Mouse (Mus musculus): ENCODE data around the gene Acsl3.

The Acsl3 gene

DNA sequence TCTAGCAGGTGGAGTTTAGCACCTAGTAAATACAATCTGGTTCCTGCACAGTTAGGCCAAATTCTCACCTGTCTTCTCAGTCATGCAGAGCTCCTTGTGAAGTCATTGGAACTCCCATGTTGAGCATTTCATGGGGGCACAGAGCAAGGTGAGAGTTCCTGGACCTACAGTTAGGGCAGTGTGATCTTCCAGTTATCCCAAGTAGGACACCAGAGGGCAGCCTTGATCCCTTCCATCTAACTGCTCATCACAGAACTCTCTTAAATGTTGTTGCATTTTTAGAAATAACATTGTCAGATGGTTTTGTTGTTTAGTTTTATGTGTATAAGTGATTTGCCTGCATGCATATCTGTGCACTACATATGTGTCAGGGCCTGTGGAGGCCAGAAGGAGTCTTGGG, 29.2 kb downstream of the Acsl3 start:
- peak; percentile 40 for DNase-seq (ENCODE audit: low spot score)

DNA sequence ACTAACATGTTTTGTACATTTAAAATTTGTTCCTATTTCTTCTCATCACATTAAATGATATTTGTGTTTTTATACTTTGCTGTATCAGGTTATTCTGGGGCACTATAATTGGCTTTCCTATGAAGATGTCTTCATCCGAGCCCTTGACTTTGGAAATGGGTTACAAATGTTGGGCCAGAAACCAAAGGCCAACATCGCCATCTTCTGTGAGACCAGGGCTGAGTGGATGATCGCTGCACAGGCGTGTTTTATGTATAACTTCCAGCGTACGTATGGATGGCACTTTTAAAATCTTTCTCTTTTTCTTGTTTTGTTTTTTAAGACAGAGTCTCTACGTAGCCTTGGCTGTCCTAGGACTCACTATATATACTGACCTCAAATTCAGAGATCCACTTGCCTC, 30.5 kb downstream of the Acsl3 start:
- no peak for DNase-seq (ENCODE audit: low spot score)

DNA sequence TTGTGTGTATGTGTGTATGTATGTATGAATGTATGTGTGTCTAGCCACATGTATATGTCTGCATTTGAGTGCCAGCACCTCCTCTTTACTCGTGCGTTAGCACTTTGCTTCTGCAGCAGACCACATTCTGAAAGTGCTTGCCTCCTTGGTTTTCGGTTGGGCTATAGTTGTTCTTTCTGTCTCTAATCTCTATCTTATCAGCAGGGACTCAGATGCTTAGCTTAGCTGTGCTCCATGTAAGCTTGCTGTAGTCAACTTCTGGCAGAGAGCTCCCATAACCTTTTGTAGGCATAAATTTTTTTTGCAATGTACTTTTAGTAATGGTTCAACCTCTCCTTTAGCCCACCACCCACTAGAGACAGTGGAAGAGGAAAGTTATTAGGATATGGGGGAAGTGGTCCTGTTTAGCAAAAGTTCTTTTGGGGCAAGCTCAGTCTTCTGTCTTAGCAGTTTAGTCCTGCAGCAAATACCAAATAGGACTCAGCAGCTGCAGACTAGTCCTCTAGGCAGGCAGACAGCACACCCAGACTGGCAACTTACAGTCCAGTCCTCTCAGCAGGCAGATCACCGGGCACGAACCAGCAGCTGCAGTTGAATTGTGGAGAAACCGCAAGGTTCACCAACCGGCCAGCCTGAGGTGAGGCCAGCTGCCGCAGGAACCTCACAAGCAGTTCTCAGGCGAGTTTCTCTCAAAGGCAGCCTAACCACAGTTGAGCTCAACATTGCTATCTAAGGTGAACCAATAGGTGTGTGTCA, 37.1 kb downstream of the Acsl3 start:
- no peak for DNase-seq (ENCODE audit: low spot score)

DNA sequence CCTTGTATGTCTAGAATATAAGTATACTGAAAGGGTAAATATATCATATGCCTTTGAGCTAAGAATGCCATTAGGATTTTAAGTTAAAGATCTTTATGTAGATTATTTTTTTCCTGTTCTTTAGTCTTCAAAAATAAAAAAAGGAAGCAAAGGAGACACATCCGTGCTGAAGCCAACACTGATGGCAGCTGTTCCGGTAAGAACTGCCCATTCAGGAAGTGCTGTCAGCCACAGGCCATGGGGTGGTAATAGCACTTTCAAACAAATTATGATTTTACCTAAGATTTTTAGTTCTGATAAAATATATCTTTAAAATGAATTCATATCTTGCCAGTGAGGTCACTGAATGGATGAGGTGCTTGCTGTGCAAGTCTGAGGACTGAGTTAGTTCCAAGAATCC, 38.7 kb downstream of the Acsl3 start:
- no peak for DNase-seq (ENCODE audit: low spot score)

DNA sequence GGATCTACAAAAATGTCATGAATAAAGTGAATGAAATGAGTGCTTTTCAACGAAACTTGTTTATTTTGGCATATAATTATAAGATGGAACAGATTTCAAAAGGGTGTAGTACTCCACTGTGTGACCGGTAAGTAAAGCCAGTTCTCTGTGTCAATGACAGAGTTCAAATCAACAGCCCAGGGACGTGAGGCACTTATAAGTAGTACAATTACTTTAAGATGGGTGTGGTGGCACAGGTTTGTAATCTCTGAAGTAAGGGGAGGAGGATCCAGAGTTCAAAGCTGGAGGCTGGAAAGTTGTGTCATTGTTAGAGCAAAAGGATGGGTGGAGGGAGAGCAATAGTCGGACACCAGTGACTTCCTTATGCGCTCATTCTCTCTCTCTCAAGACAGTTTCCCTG, 39.3 kb downstream of the Acsl3 start:
- no peak for DNase-seq (ENCODE audit: low spot score)

DNA sequence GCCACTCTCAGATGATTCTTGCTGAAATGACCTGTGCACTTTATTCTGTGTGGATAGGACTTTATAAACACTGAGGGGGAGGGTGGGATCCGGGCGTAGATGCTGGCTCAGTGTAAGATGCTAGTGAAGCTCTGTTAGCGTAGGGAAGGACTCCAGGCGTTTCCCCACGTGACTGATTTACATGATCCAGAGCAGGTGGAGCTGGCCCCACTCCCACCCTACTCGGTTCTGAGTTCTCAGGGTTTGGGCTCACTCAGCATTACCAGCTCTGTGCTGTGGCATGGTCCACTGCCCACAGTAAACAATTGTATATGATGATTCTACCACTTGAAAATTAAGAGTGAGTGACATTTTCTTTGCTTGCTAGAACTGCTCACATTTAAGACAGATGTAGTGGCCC, 40.5 kb downstream of the Acsl3 start:
- no peak for DNase-seq (ENCODE audit: low spot score)

DNA sequence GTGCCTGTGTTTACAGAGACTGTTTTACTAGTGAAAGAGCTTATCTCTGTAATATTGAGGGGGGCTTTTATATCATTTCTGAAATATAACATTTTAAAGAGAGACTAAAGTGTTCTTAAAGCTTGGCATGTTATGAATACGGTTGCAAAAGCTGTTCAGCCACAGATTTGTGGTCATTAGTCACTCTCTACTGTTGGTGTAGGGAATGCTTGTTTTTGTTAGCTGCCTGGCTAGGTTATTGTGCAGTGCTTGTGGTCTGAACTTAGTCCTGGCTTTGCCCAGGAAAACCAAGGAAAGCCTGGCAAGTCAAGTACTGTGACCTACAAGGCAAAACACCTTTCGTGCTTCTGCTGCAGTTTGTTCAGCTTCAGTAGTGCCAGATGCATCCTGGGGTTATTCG, 44.1 kb downstream of the Acsl3 start:
- no peak for DNase-seq (ENCODE audit: low spot score)

DNA sequence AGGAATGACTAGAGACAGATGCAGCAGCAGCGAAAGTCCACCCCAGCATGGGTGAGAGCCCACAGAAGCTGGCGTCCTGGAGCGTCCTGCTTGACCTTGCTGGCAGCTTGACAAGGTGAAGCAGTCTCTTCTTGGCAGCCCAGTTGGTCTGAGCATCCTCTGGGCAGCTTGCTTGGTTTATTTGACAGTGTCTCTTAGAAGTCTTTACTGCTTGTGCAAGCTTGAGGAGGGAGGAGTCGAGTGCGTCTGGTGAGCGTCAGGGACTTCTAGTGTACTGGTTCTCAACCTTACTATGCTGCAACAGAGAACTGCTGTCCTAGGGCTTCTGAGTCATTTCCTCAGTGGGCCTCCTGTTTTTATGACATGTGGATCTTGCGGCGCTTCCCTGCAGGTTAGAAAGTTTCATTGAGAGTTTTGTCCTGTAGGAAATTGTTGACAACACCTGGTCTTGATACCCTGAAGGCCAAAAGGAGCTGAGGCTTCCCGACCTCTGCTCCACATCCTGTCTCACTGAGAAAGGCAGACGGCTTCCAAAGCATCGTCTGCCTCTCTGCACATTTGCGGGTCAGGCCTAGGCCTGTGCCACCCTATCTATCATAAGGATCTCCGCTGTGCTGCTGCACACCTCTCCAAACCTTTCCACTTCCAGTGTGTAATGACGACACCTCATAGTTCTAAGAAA, 44.8 kb downstream of the Acsl3 start:
- peak; percentile 52 for DNase-seq (ENCODE audit: low spot score)

DNA sequence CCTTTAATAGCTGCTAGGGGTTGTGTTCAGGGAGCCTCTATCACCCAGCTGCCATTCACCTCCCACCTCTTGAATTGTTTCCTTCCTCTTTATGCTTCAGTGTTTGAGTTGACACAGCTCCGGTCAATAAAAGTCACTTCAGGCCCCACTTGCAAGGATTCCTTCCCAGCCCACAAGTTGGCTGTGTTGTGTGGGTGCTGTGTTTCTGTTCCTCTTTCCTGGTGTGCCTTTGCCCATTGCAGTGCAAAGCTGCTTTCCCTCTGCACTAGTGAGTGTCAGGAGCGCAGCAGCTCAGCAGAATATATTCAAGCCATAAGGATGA, 45.3 kb downstream of the Acsl3 start:
- no peak for DNase-seq (ENCODE audit: low spot score)

DNA sequence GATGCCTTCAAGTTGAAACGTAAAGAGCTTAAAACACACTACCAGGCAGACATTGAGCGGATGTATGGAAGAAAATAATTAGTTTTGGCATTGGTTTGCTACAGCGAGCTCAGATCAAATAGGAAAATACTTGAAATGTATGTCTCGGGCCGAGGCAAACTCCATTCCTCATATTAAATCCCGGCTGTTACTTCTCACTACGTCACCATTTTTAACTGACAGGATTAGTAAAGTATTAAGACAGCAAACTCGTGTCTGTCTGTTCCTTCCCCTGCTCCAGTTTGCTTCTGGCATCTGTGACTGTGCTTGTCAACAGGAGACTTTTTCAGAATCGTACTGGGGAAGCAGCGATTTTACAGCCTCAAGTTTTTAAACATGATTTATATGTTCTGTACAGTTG, 48.7 kb downstream of the Acsl3 start:
- no peak for DNase-seq (ENCODE audit: low spot score)

DNA sequence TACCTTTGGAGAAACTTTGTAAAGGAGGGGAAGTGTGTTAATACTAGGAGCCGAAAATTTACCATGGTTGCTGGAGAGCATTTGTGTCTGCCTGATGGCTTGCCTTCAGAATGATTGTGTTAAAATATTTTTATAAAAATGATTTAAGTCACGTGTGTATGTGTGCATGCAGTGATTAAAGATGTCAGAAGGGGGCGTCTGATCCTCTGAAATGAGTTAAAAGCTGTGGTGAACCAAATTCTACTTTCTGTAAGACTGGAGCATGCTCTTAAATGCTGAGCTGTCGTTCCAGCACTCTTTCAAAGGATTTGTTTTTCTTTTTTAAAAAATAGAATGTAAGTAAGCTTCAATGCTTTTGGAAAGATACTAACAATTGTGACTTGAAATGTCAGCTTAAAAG, 49.7 kb downstream of the Acsl3 start:
- peak; percentile 23 for DNase-seq (ENCODE audit: low spot score)

DNA sequence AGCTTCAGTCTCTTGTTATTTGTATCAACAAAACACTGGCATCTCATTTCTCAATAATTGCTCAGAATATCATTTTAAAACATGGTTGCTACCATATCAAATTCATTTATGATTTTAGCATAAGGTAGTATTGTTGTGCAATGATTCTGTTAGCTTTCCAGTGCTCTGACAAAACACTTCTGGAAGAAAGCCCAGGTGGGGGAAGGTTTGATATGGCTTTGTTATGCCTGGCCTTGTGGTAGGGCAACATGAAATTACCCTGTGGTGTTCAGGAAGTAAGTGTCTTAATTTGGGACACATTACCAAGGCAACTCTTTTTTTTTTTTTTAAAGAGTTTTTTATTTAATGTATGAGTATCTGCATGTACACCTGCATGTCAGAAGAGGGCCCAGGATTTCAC, 52.4 kb downstream of the Acsl3 start:
- DNase-seq (ENCODE audit: low spot score) = no peak

DNA sequence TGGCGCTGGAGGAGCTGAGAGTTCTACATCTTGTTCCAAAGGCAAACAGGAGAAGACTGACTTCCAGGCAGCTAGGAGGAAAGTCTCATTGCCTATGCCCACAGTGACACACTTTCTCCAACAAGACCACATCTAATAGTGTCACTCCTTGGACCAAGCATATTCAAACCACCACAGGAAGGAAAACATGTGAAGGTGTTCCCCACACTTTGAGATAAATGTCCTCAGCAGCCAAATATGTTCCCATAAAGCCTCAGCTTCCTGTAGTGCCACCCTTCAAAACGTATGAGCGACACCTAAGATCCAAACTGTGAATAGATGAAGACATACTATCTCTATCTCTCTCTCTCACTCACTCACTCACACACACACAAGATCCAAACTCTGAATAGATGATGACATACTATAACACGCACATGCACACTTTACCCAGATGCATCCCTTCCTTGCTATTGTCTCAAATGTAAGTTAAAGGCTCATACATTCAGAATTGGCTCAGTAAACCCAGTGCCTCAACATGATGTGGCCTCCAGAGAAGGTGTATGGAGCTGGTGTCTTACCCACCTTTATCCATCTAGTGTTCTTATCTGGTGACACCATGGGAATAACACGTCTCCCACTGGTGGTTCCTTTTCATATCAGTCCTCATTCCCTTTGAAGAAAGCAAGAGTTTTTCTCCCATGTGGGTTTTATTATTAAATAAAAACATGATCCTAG, 53.1 kb downstream of the Acsl3 start:
- DNase-seq (ENCODE audit: low spot score) = no peak

DNA sequence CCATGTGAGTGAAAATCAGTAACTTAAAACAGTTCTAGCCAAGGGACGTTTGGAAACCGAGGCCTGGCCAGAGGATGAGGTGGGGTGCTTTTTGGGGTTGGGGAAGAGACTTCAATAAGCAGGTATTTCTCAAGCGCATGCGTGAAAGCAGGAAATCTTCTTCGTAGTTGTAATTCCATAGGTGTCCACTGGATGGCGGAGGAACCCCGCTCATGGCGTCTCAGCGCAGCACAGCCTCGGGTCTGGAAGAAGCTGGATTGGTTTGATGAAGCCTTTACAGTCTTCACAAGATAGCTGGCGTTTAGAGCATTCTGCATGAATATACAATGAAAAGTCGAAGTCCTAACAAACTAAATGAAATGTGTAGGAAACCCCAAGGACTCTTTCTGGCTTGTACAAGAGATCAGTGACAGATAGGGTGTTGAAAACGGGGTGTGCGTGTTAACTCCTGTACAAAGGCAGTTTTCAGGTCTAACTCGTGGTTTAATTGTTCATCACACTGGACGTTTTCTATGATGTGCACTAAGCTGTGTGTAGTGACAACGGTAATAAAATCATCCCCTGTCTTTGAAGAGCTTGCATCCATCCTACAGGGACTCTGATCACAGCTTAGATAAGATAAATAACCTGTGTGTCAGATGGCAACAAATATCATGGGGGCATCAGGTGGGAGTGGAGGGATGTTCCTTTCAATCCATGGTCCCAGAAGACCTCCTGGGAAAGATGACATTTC, 67.0 kb downstream of the Acsl3 start:
- peak; percentile 83 for DNase-seq (ENCODE audit: low spot score)

DNA sequence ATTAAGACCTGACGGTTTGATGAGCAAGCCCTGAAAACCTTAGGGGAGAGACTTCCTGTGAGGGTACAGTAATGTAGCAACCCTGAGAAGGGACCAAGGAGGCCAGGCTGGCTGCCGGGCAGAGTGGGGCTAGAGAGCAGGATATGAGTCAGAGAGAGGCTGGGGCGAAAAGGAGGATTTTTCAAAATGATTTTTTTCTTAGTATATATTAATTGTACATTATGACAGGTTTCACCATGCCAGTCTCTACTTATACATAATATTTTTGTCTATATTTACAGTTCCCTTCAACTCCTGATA, 67.5 kb downstream of the Acsl3 start:
- DNase-seq (ENCODE audit: low spot score) = peak; percentile 26

DNA sequence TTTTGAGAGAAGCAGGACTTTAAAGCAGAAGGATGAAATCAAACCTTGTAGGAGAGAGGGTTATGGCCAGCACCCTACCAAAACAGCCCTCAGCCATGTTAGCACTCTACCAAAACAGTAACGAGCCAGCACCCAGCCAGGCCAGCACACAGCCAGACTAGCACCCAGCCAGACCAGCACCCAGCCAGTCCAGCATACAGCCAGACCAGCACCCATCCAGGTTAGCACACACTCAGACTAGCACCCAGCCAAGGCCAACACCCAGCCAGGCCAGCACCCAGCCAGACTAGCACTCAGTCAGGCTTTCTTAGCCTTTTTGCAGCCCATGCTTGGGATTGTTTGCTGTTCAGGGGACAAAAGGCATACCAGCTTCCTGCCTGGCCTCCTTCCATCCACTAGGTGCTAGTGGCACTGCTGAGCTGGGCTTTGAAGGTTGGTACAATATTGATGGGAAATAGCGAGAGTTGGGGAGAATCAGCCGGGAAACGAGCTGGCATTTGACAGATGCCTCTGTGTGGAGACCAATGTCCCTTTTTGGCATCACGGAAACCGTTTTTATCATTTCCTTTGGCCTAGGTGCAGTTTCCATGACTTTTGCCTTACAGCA, 68.1 kb downstream of the Acsl3 start:
- no peak for DNase-seq (ENCODE audit: low spot score)

DNA sequence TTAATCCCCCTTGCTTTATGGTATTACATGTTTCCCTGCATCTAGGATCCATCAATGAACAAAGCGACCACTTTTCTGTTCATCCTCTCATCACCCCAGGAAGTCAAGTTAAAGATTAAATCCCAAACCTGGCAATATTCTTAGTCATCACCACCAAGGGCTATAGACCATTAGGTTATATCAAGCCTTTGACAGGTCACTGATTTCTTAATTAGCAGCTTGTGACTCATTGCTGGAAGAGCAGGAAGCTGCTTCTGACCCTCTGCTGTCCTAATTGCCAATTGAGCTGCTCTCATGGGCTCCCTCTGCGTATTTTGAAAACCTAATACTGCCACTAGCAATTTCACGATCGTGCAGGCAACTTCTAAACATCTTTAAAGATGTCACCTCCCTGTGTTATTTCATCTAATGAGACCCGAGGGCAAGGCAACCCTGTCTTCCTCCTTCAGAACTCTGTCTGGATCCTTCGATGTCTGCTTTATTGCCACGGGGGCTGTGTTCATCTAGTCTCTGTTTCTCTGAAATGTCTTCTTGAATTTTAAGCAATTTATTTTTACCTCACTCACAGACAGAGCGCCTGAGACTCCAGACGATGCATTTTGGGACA, 72.6 kb downstream of the Acsl3 start:
- peak; percentile 16 for DNase-seq (ENCODE audit: low spot score)

DNA sequence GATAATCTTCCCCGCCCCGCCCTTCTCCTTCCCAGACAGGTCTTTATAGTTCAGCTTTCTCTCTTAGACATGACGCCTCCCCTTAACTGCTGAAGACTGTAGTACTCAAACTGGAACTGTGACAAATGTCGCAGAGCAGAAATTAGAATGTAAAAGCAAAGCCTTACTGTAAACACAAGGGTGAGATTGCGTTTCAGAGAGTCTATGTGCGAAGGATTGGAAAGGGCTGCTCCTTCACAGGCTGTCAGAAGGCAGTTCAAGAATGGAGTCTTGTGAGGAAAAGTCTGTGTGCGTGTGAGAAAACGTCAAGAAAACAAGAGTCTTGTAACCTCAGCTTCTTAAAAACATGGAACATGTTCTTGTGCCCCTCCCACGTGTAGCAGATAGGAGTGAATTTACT, 74.7 kb downstream of the Acsl3 start:
- no peak for DNase-seq (ENCODE audit: low spot score)

DNA sequence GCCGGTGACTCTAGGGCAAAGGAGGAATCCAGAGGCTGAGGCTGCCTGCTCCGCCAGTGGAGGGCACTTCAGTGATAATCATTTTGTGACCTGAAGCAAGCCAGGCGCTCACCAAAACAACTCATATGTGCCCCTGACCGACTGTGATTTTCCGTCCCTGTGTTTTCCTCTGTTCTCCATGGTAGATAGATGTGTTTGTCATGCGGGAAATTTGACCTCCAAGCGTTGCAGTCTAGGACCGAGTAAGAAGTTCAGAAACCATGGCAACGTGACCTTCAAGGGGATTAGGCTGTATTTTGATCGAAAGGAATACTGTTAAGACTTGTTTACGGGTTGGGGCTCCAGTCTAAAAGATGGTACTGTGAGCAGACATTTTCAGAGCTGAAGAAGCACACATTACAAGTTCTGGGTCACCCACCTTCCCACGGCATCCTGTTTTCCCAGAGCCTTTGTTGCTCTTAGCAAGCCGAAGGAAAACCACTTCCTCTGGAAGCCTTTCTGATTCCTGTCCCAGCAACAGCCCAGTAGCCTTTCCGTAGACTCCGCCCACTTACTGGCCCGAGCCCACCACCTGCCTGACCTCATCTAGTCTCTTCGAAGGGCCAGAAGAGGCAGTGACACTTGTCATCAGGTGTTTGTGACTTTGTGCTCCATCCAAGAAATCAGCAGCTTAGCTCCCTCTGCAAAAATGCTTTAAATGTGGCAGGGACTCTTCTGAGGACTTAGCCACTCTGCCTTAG, 76.8 kb downstream of the Acsl3 start:
- no peak for DNase-seq (ENCODE audit: low spot score)

DNA sequence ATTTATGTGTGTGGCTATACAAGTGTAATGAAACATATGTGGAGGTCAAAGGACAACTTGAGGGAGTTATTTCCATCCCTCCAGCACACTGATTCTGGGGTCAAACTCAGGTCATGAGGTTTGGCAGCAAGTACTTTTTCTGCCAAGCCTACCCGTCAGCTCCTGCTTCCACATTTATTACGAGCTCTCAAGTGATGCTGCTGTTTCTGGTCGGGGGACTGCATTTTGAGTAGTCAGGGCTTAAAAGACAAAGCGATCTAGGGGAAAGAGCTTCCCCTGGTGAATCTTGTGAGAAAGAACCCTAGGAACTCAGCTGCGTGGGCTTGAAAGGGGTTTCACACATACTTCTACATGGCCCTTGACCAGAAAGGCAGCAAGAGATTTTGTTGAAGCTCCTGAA, 80.0 kb downstream of the Acsl3 start:
- DNase-seq (ENCODE audit: low spot score) = no peak

DNA sequence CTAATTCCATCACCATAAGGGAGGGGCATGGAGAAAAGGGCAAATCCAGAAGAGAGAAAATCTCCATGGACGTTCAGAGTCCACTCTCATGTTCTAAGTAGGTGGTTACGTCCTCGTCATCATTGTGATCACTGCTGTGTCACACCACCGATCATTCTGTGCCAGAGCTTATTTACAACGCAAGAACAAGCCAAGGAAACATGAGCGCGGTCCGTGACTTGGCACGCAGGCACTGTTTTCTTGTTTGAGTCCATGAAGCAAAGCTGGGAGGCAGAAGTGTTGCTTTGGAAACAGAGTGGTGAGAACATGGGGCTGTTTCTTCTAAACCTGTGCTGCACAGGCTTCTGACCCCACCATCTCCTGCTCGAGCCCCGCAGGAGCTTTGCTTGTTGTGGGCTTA, 83.1 kb downstream of the Acsl3 start:
- no peak for DNase-seq (ENCODE audit: low spot score)
